Mouse (Mus musculus): ENCODE measurements around the gene Ino80e.

Ino80e gene

DNA sequence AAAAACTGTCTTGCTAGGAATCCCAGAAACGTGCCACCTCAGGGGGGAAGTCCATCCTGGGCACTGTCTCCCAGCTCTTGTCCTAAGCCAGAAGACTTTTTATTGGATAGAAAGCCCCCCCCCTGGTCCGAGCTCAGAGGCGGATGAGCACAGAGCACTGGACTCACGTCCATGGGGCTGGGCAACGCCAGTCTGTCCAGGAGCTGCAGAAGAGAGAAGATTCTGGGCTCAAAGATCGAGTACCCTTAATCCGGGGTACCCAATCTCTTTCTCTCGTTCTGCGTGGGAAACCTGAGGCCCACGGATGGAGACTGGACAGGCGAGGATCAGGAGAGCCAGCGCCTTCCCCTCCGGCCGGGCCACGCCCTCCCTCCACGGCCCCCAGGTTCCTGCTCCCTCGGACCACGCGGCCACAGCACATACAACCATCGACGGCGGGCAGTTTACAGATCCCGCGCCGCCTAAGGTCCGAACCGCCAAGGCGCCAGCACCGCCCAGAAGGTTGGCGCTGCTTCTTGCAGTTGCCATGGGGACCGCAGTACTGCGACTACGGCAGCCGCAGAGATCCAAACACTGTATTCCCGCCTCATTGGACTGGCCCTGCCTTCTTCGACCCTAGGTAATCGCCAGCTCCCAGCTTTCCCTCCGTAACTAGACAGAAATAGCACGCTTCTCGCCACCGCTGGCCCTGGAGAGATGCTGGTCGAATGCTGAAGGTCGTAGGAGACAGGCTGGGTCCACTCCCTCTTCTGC is 53.3 kb downstream of the Ino80e start:
- peak; percentile 90 for DNase-seq

GRCm38 (mm10) chr7:126807405-126807804 is 54.8 kb downstream of the Ino80e start:
- DNase-seq, result no peak

- no peak for DNase-seq
These were observed 55.2 kb downstream of the Ino80e start for GRCm38 (mm10) chr7:126806956-126807355.

- DNase-seq, result no peak
These were observed 58.4 kb downstream of the Ino80e start for GRCm38 (mm10) chr7:126803751-126804150.

DNA sequence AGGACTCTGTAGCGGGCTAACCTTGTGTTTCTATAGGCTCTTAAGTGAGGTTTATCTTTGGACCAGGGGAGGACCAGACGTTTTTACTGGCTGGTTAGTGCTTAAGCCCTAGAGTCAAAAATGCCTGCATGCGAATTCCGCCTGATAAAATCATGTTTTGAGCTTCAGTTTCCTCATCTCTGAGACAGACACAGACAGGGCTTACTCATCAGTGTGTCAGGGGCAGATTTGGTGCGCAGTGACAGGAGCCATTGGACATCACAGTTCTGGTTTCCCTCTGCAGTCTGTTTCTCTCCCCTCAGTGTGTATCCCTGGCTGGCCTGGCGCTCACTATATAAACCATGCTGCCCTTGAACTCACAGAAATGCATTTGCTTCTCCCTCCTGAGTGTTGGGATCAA is 59.0 kb downstream of the Ino80e start:
- DNase-seq, result no peak

DNA sequence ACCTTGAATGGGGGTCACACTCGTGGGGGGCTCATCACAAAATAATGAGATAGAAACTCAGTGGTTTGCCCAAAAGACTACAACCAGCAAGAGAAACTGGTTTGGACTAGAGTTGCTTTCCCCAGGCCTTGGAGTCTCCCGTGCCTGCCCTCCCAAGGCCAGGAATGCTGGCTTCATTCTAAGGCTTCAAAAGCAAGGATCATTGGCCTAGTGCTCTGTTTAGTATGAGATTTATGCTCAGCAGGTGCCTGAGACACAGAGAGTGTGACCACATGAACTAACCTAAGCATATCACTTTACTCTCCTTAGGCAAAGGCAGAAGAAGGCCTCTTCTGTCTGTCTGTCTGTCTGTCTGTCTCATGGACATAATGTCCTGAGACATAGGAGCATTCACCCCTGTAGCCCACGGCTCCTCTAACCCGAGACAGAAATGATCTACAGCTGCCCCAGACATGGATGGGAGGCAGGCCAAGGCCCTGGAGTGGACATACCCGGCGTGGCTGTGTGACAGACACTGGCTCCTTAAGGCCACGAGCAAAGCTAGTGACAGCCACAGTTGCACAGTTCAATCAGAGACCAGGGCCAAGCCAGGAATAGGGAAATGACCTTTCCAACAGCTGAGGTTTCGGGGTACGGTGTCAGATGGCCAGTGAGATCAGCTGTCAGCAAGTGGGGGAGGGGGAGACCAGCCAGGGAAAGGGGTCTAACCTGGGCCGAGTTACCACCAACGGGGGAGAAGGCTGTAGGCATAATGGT is 59.9 kb downstream of the Ino80e start:
- DNase-seq, result no peak

DNA sequence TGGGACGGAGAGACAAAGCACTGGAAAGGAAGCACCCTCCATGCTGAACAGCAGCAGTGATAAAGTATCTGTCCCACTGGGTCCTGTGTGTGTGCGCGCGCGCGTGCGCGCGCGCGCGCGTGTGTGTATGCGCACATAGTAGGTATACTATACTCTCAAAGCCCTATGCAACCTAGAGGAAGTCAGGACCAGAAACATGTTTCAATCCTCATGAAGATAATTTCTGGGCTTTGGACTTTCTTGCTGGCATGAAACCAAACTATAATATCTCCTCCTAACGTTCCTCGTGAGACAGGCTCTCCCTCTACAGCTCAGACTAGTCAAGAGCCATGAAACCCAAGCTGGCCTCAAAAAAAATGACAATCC is 61.1 kb downstream of the Ino80e start:
- DNase-seq, result no peak
